Mouse (Mus musculus) urinary bladder, postnatal 14 days (tissue): ENCODE measurements around the gene Rhag.

Source experiments
- DNase-seq: peaks from one replicate; pipeline ENCODE4 v3.0.0; 2021; ENCODE audit warnings: low spot score

Gene Rhag

DNA sequence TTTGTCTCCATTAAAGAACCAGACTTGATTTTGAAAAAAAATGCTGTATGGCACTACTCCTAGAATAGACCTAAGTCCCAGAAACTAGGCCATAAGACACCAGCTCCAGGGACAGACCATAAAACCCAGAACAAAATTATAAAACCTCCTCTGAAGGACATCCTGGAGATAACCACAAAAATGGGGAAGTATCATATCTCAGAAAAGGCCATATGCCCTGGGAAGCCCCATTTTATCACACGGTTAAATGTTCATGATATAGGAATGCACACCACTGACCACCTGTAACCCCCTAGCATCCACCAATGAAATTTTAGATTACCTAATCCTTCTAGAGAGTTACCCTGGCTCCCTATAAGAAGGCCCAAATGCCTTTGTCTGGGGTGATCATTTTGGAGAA, 64.6 kb downstream of the Rhag start:
- DNase-seq = no peak

DNA sequence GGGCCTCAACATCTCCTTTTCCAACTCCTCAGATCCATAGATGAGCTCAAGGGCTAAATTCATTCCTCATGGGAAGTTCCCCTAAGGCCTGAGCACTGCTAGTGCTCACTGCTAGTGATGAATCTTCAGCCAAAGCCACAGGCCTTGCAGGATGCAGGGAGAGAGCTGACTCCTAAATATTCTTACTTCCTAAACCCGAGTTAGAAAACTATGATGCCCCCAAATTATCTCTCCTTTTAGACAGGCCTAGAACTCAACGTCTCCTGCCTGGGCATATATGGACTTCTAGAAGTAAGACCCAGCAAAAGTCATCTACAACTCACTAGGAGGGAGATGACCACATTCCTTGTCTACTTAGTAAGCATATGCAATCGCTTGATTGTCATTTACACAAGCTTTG, 66.8 kb downstream of the Rhag start:
- DNase-seq = no peak

DNA sequence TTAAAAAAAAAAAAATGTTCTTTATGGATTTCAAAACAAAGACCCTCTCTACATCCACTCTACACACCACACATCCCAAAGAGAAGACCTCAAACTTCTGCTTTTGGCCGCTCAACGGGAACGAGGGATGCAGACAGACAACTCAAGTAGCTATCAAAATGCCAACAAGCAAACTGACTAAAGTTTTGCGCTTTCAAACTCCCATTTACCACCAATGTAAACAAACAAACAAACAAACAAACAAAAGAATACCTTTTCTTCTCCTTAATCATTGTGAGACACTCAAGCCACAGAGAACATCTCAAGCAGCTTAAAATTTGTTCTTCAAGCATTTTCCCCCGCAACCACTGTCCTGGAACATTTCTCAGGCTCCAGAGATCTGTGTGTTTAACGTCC, 68.6 kb downstream of the Rhag start:
- no peak for DNase-seq

DNA sequence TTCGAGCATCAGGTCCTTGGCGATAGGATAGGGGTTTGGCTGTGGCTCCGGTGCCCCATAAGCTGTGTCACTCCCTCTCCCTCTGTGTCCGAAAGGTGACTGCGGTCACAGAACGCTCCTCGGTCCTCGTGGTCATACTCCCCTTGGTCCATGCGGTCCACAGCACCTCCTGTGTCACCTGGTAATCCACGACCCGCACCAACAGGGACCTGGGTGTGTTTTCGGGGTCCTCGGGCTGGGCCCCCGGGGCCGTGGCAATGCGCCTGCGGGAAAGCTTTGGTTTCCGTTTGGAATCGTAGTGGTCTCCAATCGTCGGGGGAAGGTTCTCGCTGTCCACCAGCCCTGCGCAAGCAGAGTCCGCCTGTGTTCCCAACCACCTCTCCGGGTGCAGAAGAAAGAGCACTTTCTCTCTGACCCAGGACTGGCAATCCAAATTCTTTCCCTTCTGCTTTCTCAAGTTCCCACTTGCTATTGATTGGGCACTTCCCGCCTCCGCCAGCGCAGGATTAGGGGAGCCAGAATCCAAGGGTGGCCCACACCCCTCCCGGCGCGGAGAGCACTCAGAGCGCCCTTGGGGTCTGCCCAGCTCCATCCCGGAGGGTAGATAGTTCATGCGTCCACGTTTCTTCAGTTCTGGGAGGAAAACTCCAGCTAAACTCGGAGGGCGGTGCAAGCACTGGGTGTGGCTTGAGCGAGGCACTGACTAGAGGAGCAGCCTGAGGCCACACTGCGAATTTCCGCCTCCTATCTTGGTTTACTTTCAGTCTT, 69.2 kb downstream of the Rhag start, which contains the start of gene 9130008F23Rik:
9130008F23Rik (minus strand) TSS at position 636 of the 768 bp plus-strand sequence.
- DNase-seq = peak; percentile 80

DNA sequence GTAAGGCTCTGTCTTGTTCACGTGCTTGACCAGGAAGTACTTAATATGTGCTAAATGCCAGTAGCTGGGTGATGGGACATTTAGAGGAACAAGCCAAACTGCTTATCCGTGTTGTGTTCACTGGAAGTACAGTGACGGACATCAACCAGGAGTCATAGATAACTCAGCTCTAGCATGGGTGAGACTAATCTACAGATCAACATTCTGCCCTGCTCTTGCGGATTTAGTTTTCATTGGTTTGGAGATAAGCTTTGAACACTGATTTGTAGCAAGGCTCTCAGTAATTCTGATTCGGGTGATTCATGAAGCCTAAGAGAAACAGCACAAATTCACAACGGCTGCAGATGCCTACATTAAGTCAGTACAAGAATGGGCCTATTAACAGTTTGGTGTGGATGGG, 71.2 kb downstream of the Rhag start:
- no peak for DNase-seq

DNA sequence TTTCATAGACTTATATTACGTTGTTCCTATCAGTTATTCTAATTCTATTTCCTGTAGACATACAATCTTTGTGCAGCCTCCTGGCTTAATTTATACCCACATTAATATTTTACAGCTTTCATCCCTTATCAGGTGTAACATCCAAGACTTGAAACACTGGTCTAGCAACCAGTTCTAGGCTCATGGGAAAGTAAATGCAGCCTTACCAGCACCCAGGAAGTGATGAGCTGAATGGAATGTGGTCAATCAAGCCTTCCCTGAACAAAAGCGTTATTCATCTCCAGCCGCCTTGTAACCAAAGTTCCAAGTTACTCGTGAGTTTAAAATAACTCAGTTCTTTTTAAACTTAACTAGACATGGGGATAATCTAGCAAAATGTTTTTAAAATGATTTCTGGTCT, 74.2 kb downstream of the Rhag start:
- peak; percentile 39 for DNase-seq

DNA sequence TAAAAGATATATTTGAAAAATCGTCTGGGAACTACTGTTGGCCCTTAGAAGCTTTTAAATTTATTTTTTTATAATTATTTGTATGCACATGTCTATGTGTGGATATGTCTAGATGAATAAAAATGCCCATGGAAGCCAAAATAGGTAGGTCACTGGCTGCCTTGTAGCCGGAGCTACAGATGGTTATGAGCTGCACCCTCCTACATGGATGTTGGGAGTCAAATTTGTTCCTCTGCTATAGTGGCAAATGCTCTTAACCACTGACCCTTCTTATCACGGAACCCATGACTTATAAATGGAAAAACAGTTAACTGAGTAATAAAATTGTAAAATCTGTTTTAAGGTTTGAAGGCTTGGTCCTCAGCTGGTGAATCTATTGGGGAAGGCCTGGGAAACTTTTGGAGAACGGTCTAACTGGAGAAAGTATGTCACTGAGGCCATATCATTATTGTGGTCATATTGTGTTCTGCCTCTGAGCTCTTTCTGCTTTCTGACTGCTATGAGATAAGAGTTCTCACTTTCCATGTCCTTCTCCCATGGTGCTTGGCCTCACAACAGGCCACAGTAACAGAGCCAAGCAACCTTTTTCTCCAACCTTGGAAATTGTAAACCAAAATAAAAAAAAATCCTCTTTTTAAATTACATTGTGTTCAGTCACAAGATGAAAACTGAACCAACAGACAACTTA, 77.1 kb downstream of the Rhag start:
- DNase-seq = no peak
